Mouse (Mus musculus): ENCODE results near the gene Anapc7. TPM values are rescaled to one million over a fixed set of nuclear protein-coding genes. Genes with fewer than 3 reads are reported as not detected.
"Not testable (repeated sequence)": the region's sequence is repeated elsewhere in the genome, so short reads cannot be mapped to it uniquely, and the experiment has no call there.

Gene Anapc7
- polyA plus RNA-seq, 1 experiment from 2014 or later = 39.4 TPM

- Histone ChIP-seq H3K27me3 (ENCODE audit: control insufficient read depth, insufficient read depth, low read length) (no peaks in the 10 kb centered on the region), H3K9me3 (replicated peaks; ENCODE audit: control insufficient read depth, low read length) (no peaks in the 10 kb centered on the region), H3K27ac (ENCODE audit: low read length) (no peak overlapping the region), H3K36me3 (ENCODE audit: control insufficient read depth, insufficient read depth) (peaks cover 93% of the 10 kb centered on the region), H3K4me2 (ENCODE audit: low read depth, low read length) (no peak overlapping the region), H3K4me1 (ENCODE audit: control insufficient read depth, insufficient read depth, low read length) (no peaks in the 10 kb centered on the region), H3K4me3 (ENCODE audit: low read length) (no peak overlapping the region), H3K9ac (ENCODE audit: low read length) (no peak overlapping the region)
- ATAC-seq (replicated peaks; ENCODE audit: extremely low read depth, insufficient read depth, low FRiP score) = no peak
- WGBS = 84% methylated on average over 9 of the region's 9 CpGs
Observed at GRCm38 (mm10) chr5:122461431-122461830, 39.9 kb downstream of the Anapc7 start.

- no peak; the same call in 1 of the 2 replicates for ATAC-seq (replicated peaks; ENCODE audit: extremely low read depth, insufficient read depth, low FRiP score)
- Histone ChIP-seq H3K9ac (ENCODE audit: low read length) (no peak overlapping the region), H3K27ac (ENCODE audit: low read length) (peak overlapping the region; percentile 12), H3K4me2 (ENCODE audit: low read depth, low read length) (no peak overlapping the region), H3K36me3 (ENCODE audit: control insufficient read depth, insufficient read depth) (peaks cover 84% of the 10 kb centered on the region), H3K4me3 (ENCODE audit: low read length) (no peak overlapping the region), H3K27me3 (ENCODE audit: control insufficient read depth, insufficient read depth, low read length) (no peaks in the 10 kb centered on the region), H3K4me1 (ENCODE audit: control insufficient read depth, insufficient read depth, low read length) (peaks cover 26% of the 10 kb centered on the region), H3K9me3 (replicated peaks; ENCODE audit: control insufficient read depth, low read length) (no peaks in the 10 kb centered on the region)
- WGBS = 40% methylated on average over 5 of the region's 5 CpGs
Observed at GRCm38 (mm10) chr5:122471658-122472057, 50.2 kb downstream of the Anapc7 start.

GRCm38 (mm10) chr5:122474643-122475363 is 53.3 kb downstream of the Anapc7 start:
- peak overlapping the region; percentile 39; the same call in 1 of the 2 replicates for H3K27ac ChIP-seq (ENCODE audit: low read length)
- ATAC-seq (replicated peaks; ENCODE audit: extremely low read depth, insufficient read depth, low FRiP score) = no peak

GRCm38 (mm10) chr5:122476078-122476477 is 54.6 kb downstream of the Anapc7 start:
- no peaks in the 10 kb centered on the region for H3K9me3 ChIP-seq (replicated peaks; ENCODE audit: control insufficient read depth, low read length)
- H3K27me3 ChIP-seq (ENCODE audit: control insufficient read depth, insufficient read depth, low read length) = no peaks in the 10 kb centered on the region
- ATAC-seq (replicated peaks; ENCODE audit: extremely low read depth, insufficient read depth, low FRiP score) = no peak
- H3K4me1 ChIP-seq (ENCODE audit: control insufficient read depth, insufficient read depth, low read length) = peaks cover 21% of the 10 kb centered on the region
- no peak overlapping the region for H3K27ac ChIP-seq (ENCODE audit: low read length)
- WGBS = 42% methylated on average over 3 of the region's 3 CpGs
- H3K36me3 ChIP-seq (ENCODE audit: control insufficient read depth, insufficient read depth) = peaks cover 61% of the 10 kb centered on the region
- H3K9ac ChIP-seq (ENCODE audit: low read length) = no peak overlapping the region
- no peak overlapping the region for H3K4me2 ChIP-seq (ENCODE audit: low read depth, low read length)
- no peak overlapping the region for H3K4me3 ChIP-seq (ENCODE audit: low read length)

More at GRCm38 (mm10) chr5:122474643-122475363, 53.3 kb downstream of the Anapc7 start:
- Histone ChIP-seq H3K36me3 (ENCODE audit: control insufficient read depth, insufficient read depth) (peaks cover 63% of the 10 kb centered on the region), H3K9ac (ENCODE audit: low read length) (no peak overlapping the region), H3K4me2 (ENCODE audit: low read depth, low read length) (no peak overlapping the region), H3K9me3 (replicated peaks; ENCODE audit: control insufficient read depth, low read length) (no peaks in the 10 kb centered on the region), H3K27me3 (ENCODE audit: control insufficient read depth, insufficient read depth, low read length) (no peaks in the 10 kb centered on the region), H3K4me3 (ENCODE audit: low read length) (no peak overlapping the region), H3K4me1 (ENCODE audit: control insufficient read depth, insufficient read depth, low read length) (peaks cover 26% of the 10 kb centered on the region)
- WGBS = 78% methylated on average over 4 of the region's 4 CpGs

GRCm38 (mm10) chr5:122477492-122477891 is 56.0 kb downstream of the Anapc7 start:
- no peak overlapping the region for H3K4me3 ChIP-seq (ENCODE audit: low read length)
- H3K4me1 ChIP-seq (ENCODE audit: control insufficient read depth, insufficient read depth, low read length) = peaks cover 16% of the 10 kb centered on the region
- no peak overlapping the region for H3K27ac ChIP-seq (ENCODE audit: low read length)
- H3K9ac ChIP-seq (ENCODE audit: low read length) = no peak overlapping the region
- no peak for ATAC-seq (replicated peaks; ENCODE audit: extremely low read depth, insufficient read depth, low FRiP score)
- H3K27me3 ChIP-seq (ENCODE audit: control insufficient read depth, insufficient read depth, low read length) = no peaks in the 10 kb centered on the region
- H3K36me3 ChIP-seq (ENCODE audit: control insufficient read depth, insufficient read depth) = peaks cover 55% of the 10 kb centered on the region
- 83% methylated on average over 3 of the region's 3 CpGs for WGBS
- no peak overlapping the region for H3K4me2 ChIP-seq (ENCODE audit: low read depth, low read length)
- no peaks in the 10 kb centered on the region for H3K9me3 ChIP-seq (replicated peaks; ENCODE audit: control insufficient read depth, low read length)

GRCm38 (mm10) chr5:122479131-122479530 is 57.6 kb downstream of the Anapc7 start:
- H3K4me1 ChIP-seq (ENCODE audit: control insufficient read depth, insufficient read depth, low read length) = peaks cover 19% of the 10 kb centered on the region
- H3K4me3 ChIP-seq (ENCODE audit: low read length) = no peak overlapping the region
- no peaks in the 10 kb centered on the region for H3K9me3 ChIP-seq (replicated peaks; ENCODE audit: control insufficient read depth, low read length)
- no peak overlapping the region for H3K27ac ChIP-seq (ENCODE audit: low read length)
- H3K9ac ChIP-seq (ENCODE audit: low read length) = no peak overlapping the region
- no peaks in the 10 kb centered on the region for H3K27me3 ChIP-seq (ENCODE audit: control insufficient read depth, insufficient read depth, low read length)
- peaks cover 51% of the 10 kb centered on the region for H3K36me3 ChIP-seq (ENCODE audit: control insufficient read depth, insufficient read depth)
- 69% methylated on average over 2 of the region's 2 CpGs for WGBS
- no peak overlapping the region for H3K4me2 ChIP-seq (ENCODE audit: low read depth, low read length)
- ATAC-seq (replicated peaks; ENCODE audit: extremely low read depth, insufficient read depth, low FRiP score) = no peak

- no peak overlapping the region for H3K4me2 ChIP-seq (ENCODE audit: low read depth, low read length)
- H3K4me1 ChIP-seq (ENCODE audit: control insufficient read depth, insufficient read depth, low read length) = peaks cover 3% of the 10 kb centered on the region
- H3K9me3 ChIP-seq (replicated peaks; ENCODE audit: control insufficient read depth, low read length) = no peaks in the 10 kb centered on the region
- no peak overlapping the region for H3K4me3 ChIP-seq (ENCODE audit: low read length)
- WGBS = 64% methylated on average over 5 of the region's 5 CpGs
- no peak overlapping the region; the same call in 1 of the 2 replicates for H3K27ac ChIP-seq (ENCODE audit: low read length)
- no peak overlapping the region for H3K9ac ChIP-seq (ENCODE audit: low read length)
- no peaks in the 10 kb centered on the region for H3K27me3 ChIP-seq (ENCODE audit: control insufficient read depth, insufficient read depth, low read length)
- H3K36me3 ChIP-seq (ENCODE audit: control insufficient read depth, insufficient read depth) = peaks cover 47% of the 10 kb centered on the region
- ATAC-seq (replicated peaks; ENCODE audit: extremely low read depth, insufficient read depth, low FRiP score) = 0 out of 2 replicates have a peak, but pooled peaks have one; percentile 30
Observed at GRCm38 (mm10) chr5:122481844-122482243, 60.4 kb downstream of the Anapc7 start.

GRCm38 (mm10) chr5:122482733-122483391 is 61.4 kb downstream of the Anapc7 start:
- peaks cover 3% of the 10 kb centered on the region for H3K4me1 ChIP-seq (ENCODE audit: control insufficient read depth, insufficient read depth, low read length)
- peaks cover 46% of the 10 kb centered on the region for H3K36me3 ChIP-seq (ENCODE audit: control insufficient read depth, insufficient read depth)
- no peak overlapping the region for H3K4me2 ChIP-seq (ENCODE audit: low read depth, low read length)
- no peak overlapping the region for H3K9ac ChIP-seq (ENCODE audit: low read length)
- no peaks in the 10 kb centered on the region for H3K9me3 ChIP-seq (replicated peaks; ENCODE audit: control insufficient read depth, low read length)
- 61% methylated on average over 6 of the region's 6 CpGs for WGBS
- H3K27ac ChIP-seq (ENCODE audit: low read length) = peak overlapping the region; percentile 63
- ATAC-seq (replicated peaks; ENCODE audit: extremely low read depth, insufficient read depth, low FRiP score) = no peak
- no peak overlapping the region for H3K4me3 ChIP-seq (ENCODE audit: low read length)
- no peaks in the 10 kb centered on the region for H3K27me3 ChIP-seq (ENCODE audit: control insufficient read depth, insufficient read depth, low read length)

GRCm38 (mm10) chr5:122486243-122486642 is 64.8 kb downstream of the Anapc7 start:
- H3K4me2 ChIP-seq (ENCODE audit: low read depth, low read length); H3K4me1 ChIP-seq (ENCODE audit: control insufficient read depth, insufficient read depth, low read length); H3K27me3 ChIP-seq (ENCODE audit: control insufficient read depth, insufficient read depth, low read length); H3K9me3 ChIP-seq (replicated peaks; ENCODE audit: control insufficient read depth, low read length); H3K27ac ChIP-seq (ENCODE audit: low read length); H3K9ac ChIP-seq (ENCODE audit: low read length); H3K4me3 ChIP-seq (ENCODE audit: low read length): not testable (repeated sequence)
- ATAC-seq (replicated peaks; ENCODE audit: extremely low read depth, insufficient read depth, low FRiP score) = 0 out of 2 replicates have a peak, but pooled peaks have one; percentile 21
- 71% methylated on average over 5 of the region's 5 CpGs for WGBS
- H3K36me3 ChIP-seq (ENCODE audit: control insufficient read depth, insufficient read depth) = peaks cover 61% of the 10 kb centered on the region

Data from heart, embryonic 16.5 days (tissue).